34 mouse cellular contexts compared by ENCODE assay signal in genomic region chr1:100122410-100122935, GRCm38 (mm10).
"Had no signal": no experiment of that assay in that cellular context is flagged by ENCODE, and none has a peak within 500 bp of the region (broad histone marks: within the 10 kb centered on the region; RNA-seq: fewer than 3 reads in every experiment).

No protein-coding gene starts in this region.

- DNase-seq: heart, postnatal 10 days; heart, postnatal 14 days; heart, postnatal 36 days; heart, postnatal 4 days; kidney, adult 11 months; kidney, adult 18-20 months; kidney, adult 2 months; kidney, adult 8-10 months; kidney, adult 9 months; kidney, postnatal 10 days; kidney, postnatal 14 days; kidney, postnatal 25 days; kidney, postnatal 36 days; kidney, postnatal 4 days; layer of hippocampus, adult 9-11 months; layer of hippocampus, postnatal 36 days had no signal

- H3K9ac ChIP-seq: heart, embryonic 12.5 days; heart, embryonic 13.5 days; heart, embryonic 15.5 days; hindbrain, embryonic 12.5 days; hindbrain, embryonic 13.5 days; hindbrain, embryonic 14.5 days; hindbrain, embryonic 15.5 days; intestine, embryonic 15.5 days; kidney, embryonic 15.5 days had no signal

- ATAC-seq: hindbrain, embryonic 16.5 days; hindbrain, postnatal 0 days; inflammation-experienced regulatory T-cells, adult 6 months; intestine, embryonic 15.5 days; intestine, embryonic 16.5 days; intestine, postnatal 0 days had no signal

- H3K4me1 ChIP-seq: heart, embryonic 12.5 days; heart, embryonic 13.5 days; heart, embryonic 15.5 days; hindbrain, embryonic 10.5 days; hindbrain, embryonic 12.5 days; hindbrain, embryonic 13.5 days; hindbrain, embryonic 15.5 days; intestine, embryonic 15.5 days; kidney, embryonic 15.5 days had no signal

- H3K4me2 ChIP-seq: heart, embryonic 12.5 days; heart, embryonic 13.5 days; heart, embryonic 15.5 days; hindbrain, embryonic 12.5 days; hindbrain, embryonic 13.5 days; hindbrain, embryonic 14.5 days; hindbrain, embryonic 15.5 days; intestine, embryonic 15.5 days; kidney, embryonic 15.5 days had no signal

- H3K27me3 ChIP-seq: heart, embryonic 12.5 days; heart, embryonic 13.5 days; heart, embryonic 15.5 days; hindbrain, embryonic 12.5 days; hindbrain, embryonic 13.5 days; hindbrain, embryonic 15.5 days; intestine, embryonic 15.5 days; kidney, embryonic 15.5 days had no signal

- H3K27ac ChIP-seq: heart, embryonic 13.5 days; heart, embryonic 15.5 days; hindbrain, embryonic 10.5 days; hindbrain, embryonic 12.5 days; hindbrain, embryonic 13.5 days; hindbrain, embryonic 14.5 days; hindbrain, embryonic 15.5 days; hindbrain, postnatal 0 days; intestine, embryonic 15.5 days; kidney, embryonic 15.5 days; kidney, postnatal 0 days; layer of hippocampus, adult 2 months; left cerebral cortex, adult 2 months had no signal

- H3K4me3 ChIP-seq: heart, embryonic 12.5 days; heart, embryonic 13.5 days; heart, embryonic 15.5 days; hindbrain, embryonic 10.5 days; hindbrain, embryonic 12.5 days; hindbrain, embryonic 13.5 days; hindbrain, embryonic 15.5 days; intestine, embryonic 15.5 days; kidney, embryonic 15.5 days; layer of hippocampus, adult 2 months; left cerebral cortex, adult 2 months had no signal

- H3K36me3 ChIP-seq: heart, embryonic 12.5 days; heart, embryonic 13.5 days; heart, embryonic 15.5 days; hindbrain, embryonic 10.5 days; hindbrain, embryonic 12.5 days; hindbrain, embryonic 13.5 days; hindbrain, embryonic 15.5 days; intestine, embryonic 15.5 days; kidney, embryonic 15.5 days had no signal

- H3K9me3 ChIP-seq: heart, embryonic 12.5 days; heart, embryonic 13.5 days; heart, embryonic 15.5 days; hindbrain, embryonic 10.5 days; hindbrain, embryonic 12.5 days; hindbrain, embryonic 13.5 days; hindbrain, embryonic 15.5 days; intestine, embryonic 15.5 days; kidney, embryonic 15.5 days had no signal
